Mouse (Mus musculus): ENCODE data around the gene Dstn. TPM values are rescaled to one million over a fixed set of nuclear protein-coding genes. Genes with fewer than 3 reads are reported as not detected.

Dstn gene
- total RNA-seq, 2 experiments from 2014 or later, result 26.4 to 41.7 TPM

DNA sequence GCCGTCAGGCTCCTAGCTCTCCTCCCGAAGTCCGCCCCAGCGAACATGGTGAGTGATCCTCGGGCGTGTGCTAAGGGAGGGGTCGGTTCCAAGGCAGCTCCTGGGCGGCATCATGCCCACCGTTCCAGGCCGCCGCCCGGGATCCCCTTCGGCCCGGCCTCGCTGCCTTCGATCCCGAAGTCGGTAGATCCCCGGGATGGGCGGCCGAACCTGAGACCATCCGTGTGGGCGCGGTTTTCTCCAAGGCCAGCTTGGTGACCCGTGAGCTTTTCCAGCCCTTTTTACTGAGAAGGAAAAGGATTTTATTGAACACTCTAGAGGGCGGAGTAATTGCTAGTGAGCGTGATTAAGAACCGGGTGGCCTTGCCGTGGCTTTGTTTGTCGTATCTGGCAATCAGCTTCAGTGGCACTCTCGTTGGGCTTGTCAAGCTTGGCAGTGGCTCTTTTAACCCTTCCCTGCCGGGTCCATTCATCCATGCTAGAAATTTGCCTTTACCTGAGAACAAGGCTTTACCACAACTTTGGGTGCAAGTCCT lies 548 bp downstream of the Dstn start:
- no peak for DNase-seq

DNA sequence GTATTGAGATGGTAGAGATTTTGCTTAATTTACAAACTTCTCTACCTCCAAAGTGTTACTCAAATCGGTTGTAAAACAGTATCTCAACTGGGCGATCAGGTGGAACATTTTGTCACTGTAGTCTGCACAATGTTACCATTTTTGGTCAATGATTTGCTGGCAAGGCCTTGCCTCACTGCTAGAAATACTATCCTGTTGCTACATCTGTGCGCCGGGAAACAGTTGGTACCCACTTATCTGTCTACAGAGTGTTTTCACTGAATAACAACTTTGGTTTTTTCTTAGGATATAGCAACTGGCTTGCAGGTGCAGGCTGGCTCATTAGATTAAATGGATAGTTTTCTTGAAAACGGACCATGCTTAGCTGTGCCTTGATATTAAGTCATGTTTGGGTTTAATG lies 1.1 kb downstream of the Dstn start:
- DNase-seq, result no peak

DNA sequence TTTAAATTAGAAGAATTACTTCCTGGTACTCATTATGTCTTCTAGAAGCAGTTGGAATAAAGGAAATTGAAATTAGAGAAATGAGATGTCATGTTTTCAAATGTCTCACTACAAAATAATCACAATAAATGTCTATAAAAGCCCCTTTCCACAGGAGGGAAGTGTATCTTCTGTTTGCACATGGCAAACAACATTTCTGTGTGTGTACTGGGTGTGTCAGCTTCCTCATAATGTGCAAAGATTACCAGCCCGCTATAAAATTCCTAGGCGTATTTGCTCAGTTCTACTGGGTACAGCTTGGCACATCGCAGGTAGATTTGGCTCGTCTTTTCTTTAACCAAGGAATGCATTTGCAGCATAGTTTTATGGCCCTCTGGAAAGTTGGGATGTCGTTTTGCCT lies 2.5 kb downstream of the Dstn start:
- DNase-seq, result no peak

DNA sequence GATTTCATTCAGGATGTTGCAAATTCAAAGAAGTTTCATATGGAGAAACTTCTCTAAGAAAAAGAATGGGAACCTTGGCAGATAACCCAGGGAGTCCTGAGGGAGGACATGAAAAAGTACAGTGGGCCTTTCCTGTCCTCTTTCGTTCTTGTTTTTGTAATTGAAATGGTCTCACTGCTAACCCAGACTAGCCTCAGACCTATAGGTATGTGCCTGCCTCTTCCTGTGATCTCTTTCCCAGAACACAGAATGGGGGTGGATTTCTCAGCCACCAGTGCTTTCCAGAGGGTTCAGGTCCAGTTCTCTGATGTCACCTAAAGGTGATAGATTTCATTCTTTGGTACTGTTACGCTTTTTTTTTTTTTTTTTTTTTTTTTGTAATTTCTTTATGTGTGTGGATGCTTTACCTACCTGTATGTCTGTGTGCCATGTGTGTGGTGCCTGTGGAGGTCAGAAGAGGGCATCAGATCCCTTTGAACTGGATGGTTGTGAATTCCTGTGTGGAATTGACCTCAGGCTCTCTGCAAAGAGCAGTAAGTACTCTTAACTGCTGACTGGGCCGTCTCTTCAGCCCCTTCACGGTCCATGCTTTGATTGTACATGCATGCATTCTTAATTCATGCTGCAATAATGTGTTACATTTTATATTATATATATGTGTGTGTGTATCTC lies 3.8 kb downstream of the Dstn start:
- no peak for DNase-seq

DNA sequence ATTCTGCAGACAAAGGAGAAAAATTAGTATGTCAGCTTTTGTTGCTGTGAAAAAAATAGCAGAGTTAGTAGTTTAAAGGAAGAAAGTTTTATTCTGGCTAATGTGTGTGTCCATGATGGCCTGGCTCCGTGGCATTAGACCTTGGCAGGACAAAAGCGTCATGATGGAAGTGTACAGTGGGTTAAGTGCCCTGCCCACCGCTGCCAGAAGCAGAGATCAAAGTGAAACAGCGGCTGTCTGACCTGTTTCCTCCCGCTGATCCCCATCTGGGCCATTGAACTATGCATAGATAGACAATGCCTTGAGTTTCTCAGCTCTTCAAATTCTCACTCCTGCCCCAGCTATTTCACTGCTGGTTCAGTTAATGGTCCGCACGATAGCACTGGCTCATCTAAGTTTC lies 9.0 kb downstream of the Dstn start:
- no peak for DNase-seq

DNA sequence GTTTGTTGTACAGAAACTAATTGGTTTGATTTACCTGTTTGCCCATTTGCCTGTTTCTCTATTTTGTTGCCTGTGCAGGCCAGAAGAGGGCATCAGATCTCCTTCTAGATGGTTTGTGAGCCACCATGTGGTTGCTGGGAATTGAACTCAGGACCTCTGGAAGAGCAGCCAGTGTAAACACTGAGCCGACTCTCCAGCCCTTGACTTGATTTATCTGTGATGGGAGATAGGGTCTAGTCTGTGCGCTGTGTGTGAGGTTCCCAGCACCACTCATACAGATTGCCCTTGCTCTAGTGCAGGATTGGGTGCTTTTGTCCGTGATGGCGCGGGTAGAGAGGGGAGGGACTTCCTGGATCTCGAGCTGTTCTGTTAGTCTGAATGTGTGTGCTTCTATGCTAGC lies 10.7 kb downstream of the Dstn start:
- no peak for DNase-seq

DNA sequence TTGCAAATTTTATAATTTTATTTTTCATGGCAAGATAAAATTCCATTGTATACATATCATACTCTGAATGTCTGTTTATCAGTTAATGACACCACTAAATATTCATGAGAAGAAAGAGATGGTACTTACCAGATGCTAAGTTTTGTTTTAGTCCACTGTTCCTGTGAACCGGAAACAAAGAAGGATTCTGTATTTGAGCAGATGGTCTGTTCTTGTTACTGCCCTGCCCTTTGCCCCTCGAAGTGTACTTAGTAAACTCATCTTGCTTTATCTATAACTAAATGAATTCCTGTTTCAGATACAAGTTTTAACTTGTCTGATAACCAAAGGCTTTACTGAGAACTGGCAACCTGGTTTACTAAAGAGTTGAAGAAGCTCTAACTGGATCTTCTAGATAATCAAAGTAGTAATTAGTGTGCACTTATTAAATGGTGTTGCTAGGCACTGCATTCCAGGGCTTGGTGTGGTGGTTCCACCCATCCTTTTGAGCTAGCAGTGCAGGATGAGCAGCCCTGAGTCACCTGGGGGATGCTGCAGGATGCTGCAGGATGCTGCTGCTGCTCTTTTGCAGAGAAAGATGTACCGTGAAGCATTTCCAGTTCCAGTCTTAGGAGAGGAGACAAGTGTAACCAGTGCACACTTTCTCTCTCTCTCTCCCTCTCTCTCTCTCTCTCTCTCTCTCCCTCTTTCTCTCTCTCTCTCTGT lies 14.6 kb downstream of the Dstn start:
- no peak for DNase-seq

DNA sequence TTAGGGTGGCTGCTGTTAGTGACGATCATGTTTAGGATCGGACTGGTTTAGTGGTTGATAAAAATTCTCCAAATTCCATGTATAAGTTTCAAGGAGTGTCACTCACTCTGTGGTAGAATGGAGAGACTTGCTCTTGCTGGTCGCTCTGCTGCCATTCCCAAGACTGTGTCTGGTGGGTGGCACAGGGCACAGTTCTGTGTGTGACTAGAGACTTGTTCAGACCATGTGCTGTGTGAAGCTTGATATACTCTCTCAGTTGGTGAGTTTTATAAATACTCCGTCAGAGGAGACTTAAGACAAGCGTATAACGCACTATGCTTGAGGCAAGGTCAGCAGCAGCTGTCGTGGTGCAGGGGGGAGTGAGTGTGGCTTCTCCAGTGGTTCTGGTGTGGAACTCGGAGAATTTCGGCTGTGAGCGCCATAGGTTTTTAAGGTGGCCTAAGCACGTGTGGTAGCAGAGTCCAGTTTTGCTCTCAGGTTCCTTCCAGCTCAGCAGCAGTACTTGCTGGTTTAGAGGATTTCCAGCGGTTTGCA lies 17.3 kb downstream of the Dstn start:
- DNase-seq, result no peak

DNA sequence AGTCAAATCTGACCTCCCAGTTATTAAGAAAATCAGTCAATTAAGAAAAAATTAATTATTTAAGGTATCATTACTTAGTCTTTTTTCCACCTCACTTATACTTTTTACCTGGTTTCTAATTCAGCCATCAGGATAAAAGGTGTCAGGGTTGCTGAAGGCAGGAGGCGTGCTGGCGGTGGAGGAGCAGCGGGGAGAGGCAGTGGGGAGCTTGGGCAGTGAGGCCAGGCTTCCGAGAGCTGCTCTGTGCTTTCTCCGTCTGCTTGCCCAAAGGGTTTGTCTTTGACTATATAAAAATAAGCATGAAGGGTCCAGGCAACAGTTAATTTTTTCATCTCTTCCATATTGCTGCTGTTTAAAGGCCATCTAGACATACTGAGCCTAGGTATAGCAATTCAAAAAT lies 18.4 kb downstream of the Dstn start:
- DNase-seq, result no peak

DNA sequence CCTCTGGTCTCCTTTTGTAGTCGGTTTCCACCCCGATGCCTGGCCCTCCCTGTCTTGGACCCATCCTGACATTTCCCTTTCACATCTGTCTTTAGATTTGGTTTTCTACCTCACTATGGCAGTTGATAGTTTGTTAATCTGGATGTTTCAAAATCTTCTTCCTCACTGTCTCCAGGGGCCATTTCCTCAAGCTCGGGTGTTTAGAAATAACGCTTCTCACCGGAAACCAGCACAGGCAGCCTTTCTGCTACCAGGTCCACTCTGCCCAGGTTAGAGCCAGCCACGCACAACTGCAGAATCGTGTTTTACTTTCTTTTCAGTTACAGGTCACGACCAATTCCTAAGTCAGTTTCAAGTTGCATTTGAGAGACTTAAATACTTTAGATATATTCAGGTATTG lies 19.3 kb downstream of the Dstn start:
- no peak for DNase-seq

DNA sequence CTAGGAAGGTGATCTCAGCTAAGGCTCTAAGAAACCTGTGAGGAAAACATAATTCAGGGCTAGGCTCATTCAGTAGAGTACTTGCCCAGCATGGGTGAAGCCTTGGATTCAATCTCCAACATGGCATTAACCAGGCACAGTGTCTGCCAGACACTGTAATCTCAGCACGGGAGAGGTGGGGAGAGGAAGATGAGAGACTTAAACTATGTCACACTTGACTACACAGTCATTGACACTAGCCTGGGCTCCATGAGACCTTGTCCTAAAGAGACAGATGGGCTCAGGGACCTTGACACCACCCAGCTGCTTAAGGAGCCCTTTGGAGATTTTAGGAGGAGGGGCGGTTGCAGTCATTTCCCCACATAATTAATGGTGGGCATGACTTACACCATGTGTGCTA lies 22.7 kb downstream of the Dstn start:
- no peak for DNase-seq

DNA sequence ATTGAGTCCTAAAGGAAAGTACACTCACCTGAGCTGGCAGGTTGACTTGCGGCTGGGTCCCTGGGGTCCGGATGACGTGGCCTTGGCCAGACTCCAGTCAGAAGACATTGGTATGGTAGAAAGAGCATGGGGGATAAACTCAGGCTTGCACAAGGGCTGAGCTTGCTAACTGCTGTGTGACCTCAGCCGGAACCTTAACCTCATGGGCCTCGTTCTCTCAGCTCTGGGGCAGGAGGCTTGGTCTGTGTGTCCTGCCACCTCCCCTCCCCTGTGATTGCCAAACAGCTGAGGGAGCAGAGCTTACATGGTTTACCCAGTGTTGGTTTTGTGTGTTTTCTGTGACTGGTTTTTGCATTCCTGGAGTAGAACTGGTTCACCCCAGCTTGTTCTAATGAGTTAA lies 25.3 kb downstream of the Dstn start:
- no peak for DNase-seq

DNA sequence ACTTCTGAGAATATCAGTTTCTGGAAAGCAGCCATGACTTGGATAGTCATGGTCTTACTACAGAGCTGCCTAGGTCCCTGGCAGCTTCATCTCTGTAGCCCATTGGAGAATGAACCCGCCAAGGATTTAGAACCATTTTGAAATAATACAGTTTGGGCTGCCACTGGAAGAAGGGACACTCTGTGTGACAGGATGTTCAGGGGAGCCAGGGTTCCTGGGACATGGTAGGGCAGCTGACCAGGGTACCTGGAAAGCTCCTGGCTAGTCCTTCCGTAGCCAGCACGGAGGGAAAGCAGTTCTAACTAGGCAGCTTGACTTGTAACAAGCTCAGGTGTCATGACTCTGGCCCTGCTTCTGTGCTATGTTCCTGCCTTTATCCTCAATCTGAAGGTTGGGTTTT lies 29.7 kb downstream of the Dstn start:
- no peak for DNase-seq

DNA sequence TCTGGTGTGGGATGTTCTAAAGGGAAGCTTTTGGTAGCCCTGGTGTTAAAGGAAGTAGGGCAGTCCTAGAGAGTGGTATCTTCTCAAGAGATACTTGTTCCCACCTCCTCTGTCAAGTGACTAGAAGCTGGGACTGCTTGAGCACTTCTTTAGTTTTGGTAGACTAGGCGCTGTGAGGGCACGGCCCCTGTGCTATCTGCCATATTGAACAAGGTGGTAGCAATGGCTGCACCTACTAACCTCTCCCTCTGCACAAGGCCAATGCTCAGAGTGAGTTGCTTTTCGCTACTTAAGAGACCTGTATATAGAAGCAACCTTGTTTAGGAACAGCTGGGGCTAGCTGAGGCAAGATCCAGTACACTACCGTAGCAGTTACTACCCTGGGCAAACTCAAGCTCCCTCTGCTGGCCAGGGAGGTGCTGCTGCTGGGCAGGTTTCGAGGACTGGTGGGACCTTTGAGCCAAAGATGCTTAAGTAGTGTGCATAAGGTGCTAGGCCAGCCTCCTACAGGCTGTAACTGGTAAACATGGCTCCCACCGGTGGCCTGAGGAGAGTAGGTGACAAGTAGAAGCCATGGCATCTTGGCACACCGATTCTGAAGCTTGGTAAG lies 30.5 kb downstream of the Dstn start:
- no peak for DNase-seq

DNA sequence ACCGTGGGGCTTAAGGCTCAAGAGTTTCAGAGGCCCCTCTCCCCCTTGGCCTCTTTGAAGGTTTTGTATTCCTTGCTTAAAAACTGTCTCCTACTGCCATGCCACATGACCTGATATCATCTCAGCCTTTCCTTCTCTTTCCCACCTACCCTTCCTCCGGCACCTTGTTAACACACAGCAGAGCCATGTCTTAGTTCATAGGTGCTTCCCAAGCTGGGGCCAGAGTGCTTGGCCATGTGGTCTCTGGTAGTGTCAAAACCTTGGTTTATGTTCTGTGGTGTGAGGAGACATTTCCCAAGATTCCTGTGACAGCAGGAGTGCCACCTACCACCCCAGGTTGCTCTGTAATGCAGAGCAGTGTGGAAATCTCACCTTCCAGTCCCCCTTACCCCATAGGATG lies 31.3 kb downstream of the Dstn start:
- no peak for DNase-seq

DNA sequence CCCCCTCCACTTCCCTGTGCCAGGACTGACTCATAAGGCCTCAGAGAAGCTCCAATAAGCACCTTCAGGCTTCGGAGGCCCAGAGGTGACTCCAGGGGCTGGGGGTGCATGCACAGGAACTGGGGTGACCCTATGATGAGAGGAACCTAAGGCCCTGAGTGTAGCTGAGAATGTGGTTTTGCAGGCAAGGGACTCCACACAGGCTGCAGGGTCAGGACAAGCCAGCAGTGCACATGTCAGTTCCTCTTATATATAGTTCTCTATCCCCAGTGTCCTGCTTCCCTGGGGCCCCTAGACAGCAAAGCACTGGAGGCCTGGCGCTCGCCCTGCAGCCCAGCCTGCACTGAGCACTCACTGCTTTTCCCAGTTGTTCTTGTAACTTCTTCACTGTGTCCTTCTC lies 32.9 kb downstream of the Dstn start:
- no peak for DNase-seq

DNA sequence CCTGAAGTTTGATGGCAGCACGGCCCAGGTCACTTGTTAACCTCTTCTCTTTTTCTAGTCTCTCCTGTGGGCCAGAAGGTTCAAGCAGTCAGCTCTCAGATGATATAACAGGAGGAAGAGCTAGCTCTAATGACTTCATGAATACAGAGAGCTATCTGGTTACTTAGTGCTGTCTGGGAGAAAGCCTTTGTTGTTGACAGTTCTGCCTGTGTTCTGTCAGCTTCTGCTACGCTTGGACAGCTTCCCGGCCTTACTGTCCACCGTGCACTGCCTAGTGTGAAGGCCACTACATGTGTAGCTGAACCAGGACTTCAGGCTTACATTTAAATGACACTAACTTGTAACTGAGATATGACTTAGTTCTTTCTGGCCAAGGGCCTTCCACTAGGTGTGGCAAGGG lies 33.3 kb downstream of the Dstn start:
- no peak for DNase-seq

DNA sequence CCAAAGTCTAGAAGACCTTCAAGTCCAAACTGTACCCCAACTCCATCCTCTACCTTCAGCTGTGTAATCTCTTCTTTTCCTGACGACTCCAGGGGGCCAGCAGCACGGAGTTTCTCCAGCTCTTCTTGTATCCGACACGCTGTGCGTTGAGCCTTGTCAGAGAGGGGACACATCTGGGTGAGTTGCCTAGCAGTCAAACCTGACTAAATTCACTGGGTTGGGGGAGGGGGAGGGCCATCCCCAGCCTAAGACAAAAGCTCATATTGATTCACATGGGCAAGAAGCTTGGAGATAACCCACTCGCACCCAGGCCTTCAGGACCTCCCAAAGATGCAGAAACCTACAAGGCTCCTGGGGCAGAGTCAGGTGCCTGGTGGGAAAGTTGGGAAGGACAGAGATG lies 34.1 kb downstream of the Dstn start:
- DNase-seq, result no peak

DNA sequence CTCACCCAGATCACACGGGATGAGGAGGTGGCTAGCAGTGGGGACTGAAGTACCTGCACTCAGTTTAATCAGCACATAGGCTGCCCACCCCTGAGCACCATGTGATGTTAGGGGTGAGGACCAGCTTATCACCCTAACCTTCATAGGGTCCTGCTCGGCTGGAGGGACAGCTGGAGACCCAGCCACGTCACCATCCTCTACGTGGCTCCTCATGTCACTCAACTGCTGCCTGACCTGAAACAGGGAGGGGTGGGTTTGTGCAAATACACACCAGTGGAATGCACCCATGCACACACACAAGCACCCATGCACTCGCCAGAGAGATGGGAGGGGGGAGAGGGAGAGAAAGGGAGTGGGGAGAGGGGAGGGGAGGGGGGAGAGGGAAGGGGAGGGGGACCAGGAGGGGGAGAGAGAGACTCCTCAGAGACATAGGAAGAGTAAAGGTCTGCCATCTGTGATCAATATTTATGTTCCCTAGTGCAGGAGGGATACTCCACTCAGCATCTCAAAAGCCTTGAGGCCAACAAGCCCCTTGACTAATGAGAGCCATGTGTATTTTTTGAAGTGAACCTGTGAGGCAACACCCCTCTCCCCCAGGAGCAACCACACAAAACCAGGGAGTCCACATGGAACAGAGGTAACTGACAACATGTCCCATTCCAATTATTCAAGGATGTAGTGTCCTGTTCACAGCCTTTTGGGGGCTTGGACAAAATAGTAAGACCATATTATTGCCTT lies 35.3 kb downstream of the Dstn start:
- no peak for DNase-seq

DNA sequence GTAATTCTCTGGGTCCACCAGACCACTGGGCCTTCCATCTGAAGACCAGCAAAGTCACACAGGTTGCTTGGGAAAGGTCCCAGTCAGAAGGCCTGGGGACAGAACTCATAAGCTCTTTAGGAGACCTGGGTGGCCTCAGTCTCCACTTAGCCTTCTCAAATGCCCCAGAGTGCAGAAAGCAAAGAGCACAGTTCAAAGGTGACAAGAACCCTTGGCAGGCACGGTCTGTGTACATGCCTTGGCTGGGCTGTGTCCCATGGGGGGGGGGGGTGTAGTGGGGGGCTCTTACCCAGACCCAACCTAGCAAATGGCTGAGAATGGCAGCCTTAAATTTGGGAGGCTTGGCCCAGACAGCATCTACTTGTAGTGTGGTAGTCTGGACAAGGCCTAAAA lies 35.9 kb downstream of the Dstn start:
- no peak for DNase-seq

DNA sequence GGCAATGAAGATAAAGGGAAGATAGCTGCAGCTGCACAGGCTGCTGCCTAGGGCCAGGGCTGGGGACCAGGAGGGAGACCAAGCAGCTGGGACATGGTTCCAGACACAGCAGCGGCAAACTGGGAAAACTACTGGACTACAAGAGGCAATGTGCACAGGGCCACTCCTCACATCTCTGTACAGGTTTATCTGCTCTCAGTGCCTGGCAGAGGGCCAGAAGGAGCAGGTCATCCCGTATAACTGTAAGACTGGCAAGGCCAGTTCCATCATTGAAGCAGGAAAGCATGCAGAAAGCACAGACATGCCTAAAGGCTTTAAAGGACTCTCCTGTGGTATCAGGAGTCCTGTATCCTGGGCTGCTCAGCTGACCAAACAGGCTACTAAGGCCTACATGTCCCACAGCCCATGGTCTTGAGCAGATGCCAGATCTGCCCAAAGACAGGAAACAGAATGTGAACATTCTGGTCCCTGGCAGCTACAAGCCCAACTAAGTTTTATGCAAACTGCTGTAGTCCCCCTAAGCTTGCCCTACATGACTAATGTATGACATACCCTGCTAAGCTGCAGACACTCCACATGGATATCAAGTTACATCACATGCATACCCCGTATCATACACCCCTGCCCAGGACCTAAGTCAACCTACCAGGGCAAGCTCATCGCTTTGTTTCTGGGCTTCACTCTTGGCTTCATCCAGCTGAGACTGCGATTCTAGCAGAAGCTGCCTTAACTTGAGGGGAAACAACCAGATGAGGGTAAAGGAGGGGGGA lies 36.6 kb downstream of the Dstn start:
- no peak for DNase-seq

DNA sequence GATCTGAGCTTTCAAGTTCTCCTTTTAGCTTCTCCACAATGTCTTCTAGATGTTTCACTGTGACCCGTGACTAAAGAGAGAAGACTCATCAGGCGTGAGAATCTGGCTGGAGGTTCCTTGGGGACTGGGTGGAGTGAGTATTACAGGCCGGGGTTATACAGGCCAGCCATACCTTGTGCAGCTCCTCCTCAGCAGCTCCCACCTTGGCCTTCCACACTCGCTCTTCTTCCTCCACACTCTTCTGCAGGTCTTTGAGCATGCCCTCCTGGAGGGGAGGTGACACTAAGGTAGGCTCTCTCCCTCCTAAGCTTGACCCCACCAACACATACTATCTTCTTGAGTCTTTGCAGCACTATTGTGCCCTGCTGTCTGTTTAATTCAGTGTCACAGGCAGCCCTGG lies 38.8 kb downstream of the Dstn start:
- no peak for DNase-seq

Measured in gastrocnemius, postnatal 25 days (tissue).